12 mouse cellular contexts compared by ENCODE assay signal in the genomic region with DNA sequence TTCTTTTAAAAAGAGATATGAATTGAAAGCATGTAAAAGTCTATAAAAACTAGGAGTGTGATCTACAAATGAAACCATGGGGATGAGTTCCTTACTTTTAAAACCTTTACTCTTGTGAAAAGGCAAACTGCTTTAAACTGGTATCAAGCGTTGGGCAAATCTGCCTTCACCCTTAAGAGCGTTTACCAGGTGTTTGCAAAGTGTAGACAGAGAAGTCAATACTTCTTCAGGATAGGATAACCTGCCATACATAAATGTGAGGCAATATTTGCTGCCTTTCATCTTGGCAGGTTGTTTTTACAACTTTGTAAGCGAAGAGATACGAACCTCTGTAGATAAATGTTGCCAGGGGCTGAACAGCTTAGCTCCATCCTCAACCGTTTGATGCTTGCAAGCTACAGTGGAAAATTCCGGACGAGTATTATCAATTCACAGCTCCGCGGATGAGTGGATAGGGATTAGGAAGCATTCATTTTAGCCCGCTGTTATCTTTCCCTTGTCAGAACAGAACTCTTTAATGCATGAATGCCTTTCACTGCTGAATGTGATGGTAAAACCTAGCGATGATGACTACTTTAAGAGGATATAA.
"Had no signal": no experiment of that assay in that cellular context is flagged by ENCODE, and none has a peak within 500 bp of the region (broad histone marks: within the 10 kb centered on the region; RNA-seq: fewer than 3 reads in every experiment).

No protein-coding gene starts in this region.

- H3K4me2 ChIP-seq: limb, embryonic 12.5 days; liver, embryonic 13.5 days had no signal

- H3K36me3 ChIP-seq: limb, embryonic 12.5 days; liver, embryonic 13.5 days had no signal

- H3K4me1 ChIP-seq: limb, embryonic 12.5 days; liver, embryonic 13.5 days had no signal

- H3K27ac ChIP-seq: kidney, postnatal 0 days; limb, embryonic 12.5 days; liver, embryonic 13.5 days had no signal

- H3K27me3 ChIP-seq: limb, embryonic 12.5 days; liver, embryonic 13.5 days had no signal

- H3K4me3 ChIP-seq: limb, embryonic 12.5 days; liver, embryonic 13.5 days had no signal

- ATAC-seq: liver, postnatal 0 days; lung, postnatal 0 days had no signal

- H3K9me3 ChIP-seq: limb, embryonic 12.5 days; liver, embryonic 13.5 days had no signal

- H3K9ac ChIP-seq: limb, embryonic 12.5 days; liver, embryonic 13.5 days; liver, postnatal 0 days had no signal

- DNase-seq: kidney, adult 9 months; kidney, postnatal 36 days; liver; liver, embryonic 13.5 days; liver, postnatal 0 days; lung, postnatal 36 days; spleen, adult 18-20 months; thymus, adult 18-20 months; thymus, postnatal 14 days had no signal
